Mouse (Mus musculus) midbrain, embryonic 13.5 days (tissue): ENCODE results near the gene Lama1. TPM values are rescaled to one million over a fixed set of nuclear protein-coding genes. Genes with fewer than 3 reads are reported as not detected.
"Not testable (repeated sequence)": the region's sequence is repeated elsewhere in the genome, so short reads cannot be mapped to it uniquely, and the experiment has no call there.

Experiments used
- ATAC-seq: fragments of 200-750 bp; cut with Nextera tagmentation; 2 replicates; pipeline ENCODE4 v1.8.0; 2017; ENCODE audit warnings: mild to moderate bottlenecking, moderate TSS enrichment, moderate library complexity
- H3K27ac ChIP-seq: fragments of 300-500 bp; sonication (generic); 2 replicates; pipeline ENCODE4 v1.5.1; 2015; ENCODE audit warnings: inconsistent platforms, mild to moderate bottlenecking, moderate library complexity
- H3K27me3 ChIP-seq: fragments of 300-500 bp; sonication (generic); 2 replicates; pipeline ENCODE4 v1.6.1; 2015; ENCODE audit warnings: mild to moderate bottlenecking, inconsistent platforms
- H3K36me3 ChIP-seq: fragments of 300-500 bp; sonication (generic); 2 replicates; pipeline ENCODE4 v1.6.1; 2015; ENCODE audit warnings: mild to moderate bottlenecking, inconsistent platforms
- H3K4me1 ChIP-seq: fragments of 300-500 bp; sonication (generic); replicated peaks from 2 replicates; pipeline ENCODE4 v1.6.1; 2015; ENCODE audit warnings: inconsistent platforms
- H3K4me2 ChIP-seq: fragments of 300-500 bp; sonication (generic); replicated peaks from 2 replicates; pipeline ENCODE4 v1.6.1; 2015; ENCODE audit warnings: moderate library complexity, mild to moderate bottlenecking, inconsistent platforms
- H3K4me3 ChIP-seq: fragments of 300-500 bp; sonication (generic); replicated peaks from 2 replicates; pipeline ENCODE4 v1.5.1; 2015; ENCODE audit warnings: mild to moderate bottlenecking, inconsistent platforms
- H3K9ac ChIP-seq: fragments of 300-500 bp; sonication (generic); replicated peaks from 2 replicates; pipeline ENCODE4 v1.6.1; 2015; ENCODE audit warnings: mild to moderate bottlenecking, inconsistent platforms
- H3K9me3 ChIP-seq: fragments of 300-500 bp; sonication (generic); 2 replicates; pipeline ENCODE4 v1.6.1; 2016; ENCODE audit warnings: mild to moderate bottlenecking, inconsistent platforms
- WGBS: fragments of 180-500 bp; shearing (Covaris S2); methylation state at CpG from one replicate; pipeline ENCODE4 v1.1.7; 2015; 5-methylcytosine and 5-hydroxymethylcytosine counted together
- polyA plus RNA-seq: library from polyadenylated mRNA; unstranded; fragments of >200 nt; fragmentation: Nextera tagmentation; extraction: Ambion mirVana; gene quantifications from 2 replicates; pipeline ENCODE4 v1.2.1, GENCODE M21; 2015

Lama1 gene
- polyA plus RNA-seq, 1 experiment from 2014 or later = 10.3 TPM

DNA sequence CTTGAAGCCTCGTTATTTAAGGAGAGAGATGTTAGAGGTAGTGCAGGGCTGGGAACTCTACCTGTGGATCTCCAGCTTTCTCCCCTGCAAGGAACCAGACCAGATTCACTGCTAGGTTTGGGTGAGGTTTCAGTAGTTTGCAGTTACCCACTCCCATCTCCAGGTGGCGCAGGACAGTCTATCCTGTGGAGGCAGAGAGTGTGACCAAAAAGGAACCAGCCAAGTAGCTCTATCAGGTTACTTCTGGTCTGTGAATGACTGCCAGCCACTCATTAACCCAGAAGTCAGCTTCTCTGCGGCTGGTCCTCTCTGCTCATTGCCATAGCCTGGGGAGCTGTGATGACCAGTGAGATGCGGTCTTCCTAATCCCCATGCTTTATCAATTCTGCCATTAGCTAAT is 82.8 kb downstream of the Lama1 start:
- Histone ChIP-seq H3K4me1 (no peaks in the 10 kb centered on the region), H3K27ac (no peak overlapping the region), H3K9ac (no peak overlapping the region), H3K4me2 (no peak overlapping the region), H3K9me3 (no peaks in the 10 kb centered on the region), H3K27me3 (no peaks in the 10 kb centered on the region), H3K36me3 (peaks cover 30% of the 10 kb centered on the region), H3K4me3 (no peak overlapping the region)
- WGBS = 60% methylated on average over 4 of the region's 4 CpGs
- ATAC-seq = no peak

DNA sequence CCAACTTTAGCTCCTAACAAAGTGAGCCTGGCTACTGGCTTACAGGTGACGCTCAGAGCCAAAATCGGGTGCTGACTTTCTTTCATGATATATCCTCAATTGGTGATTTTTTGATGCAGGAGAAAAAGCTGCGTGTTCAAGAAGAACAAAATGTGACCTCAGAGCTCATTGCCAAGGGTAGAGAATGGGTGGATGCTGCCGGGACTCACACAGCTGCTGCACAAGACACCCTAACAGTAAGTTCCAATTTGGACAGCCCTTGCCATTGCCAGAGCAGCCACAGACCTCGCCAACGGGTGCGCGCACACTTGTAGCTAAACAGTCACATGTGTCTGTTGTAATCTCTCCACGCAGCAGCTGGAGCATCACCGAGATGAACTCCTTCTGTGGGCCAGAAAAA is 94.0 kb downstream of the Lama1 start:
- H3K27ac ChIP-seq = no peak overlapping the region
- 96% methylated on average over 10 of the region's 10 CpGs for WGBS
- H3K27me3 ChIP-seq = no peaks in the 10 kb centered on the region
- peaks cover 53% of the 10 kb centered on the region for H3K36me3 ChIP-seq
- no peaks in the 10 kb centered on the region for H3K4me1 ChIP-seq
- H3K4me2 ChIP-seq = no peak overlapping the region
- H3K9ac ChIP-seq = no peak overlapping the region
- H3K9me3 ChIP-seq = no peaks in the 10 kb centered on the region
- no peak overlapping the region for H3K4me3 ChIP-seq
- ATAC-seq = no peak

DNA sequence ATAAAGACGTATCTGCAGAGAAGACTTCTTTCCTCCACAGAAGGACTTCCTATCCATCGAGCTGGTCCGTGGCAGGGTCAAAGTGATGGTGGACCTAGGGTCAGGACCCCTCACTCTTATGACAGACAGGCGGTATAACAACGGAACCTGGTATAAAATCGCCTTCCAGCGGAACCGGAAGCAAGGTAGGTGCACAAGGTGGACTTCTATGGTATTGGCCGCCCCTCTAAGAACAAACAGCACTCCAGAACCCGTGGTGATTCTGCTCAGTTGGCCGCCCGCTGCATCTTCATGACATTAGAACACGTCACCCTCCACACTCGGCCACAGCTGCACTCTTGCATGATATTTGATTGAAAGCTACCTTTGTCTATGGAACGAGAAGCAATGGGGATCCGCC is 112.1 kb downstream of the Lama1 start:
- Histone ChIP-seq H3K4me1 (no peaks in the 10 kb centered on the region), H3K9me3 (no peaks in the 10 kb centered on the region), H3K36me3 (peaks cover 58% of the 10 kb centered on the region), H3K27me3 (no peaks in the 10 kb centered on the region), H3K4me2 (no peak overlapping the region), H3K27ac (no peak overlapping the region), H3K4me3 (no peak overlapping the region), H3K9ac (no peak overlapping the region)
- ATAC-seq = no peak
- WGBS = 93% methylated on average over 16 of the region's 16 CpGs

DNA sequence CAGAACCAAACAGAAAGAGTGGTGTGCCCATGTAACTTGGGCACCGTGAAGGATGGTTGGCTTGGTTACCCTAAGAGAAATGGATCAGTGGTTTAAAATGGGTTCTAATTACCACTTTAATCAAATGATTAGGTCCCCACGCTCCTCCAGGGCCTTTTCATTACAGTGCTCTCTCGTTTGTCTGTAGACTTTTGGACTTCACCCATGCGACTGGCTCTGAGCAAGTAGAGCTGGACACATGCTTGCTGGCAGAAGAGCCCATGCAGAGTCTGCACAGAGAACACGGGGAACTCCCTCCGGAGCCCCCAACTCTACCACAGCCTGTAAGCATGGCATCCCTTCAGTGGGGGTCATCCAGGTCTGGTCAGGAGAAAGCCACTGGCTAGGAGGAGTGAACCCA is 116.6 kb downstream of the Lama1 start:
- Histone ChIP-seq H3K36me3 (peaks cover 75% of the 10 kb centered on the region), H3K4me3 (no peak overlapping the region), H3K4me1 (no peaks in the 10 kb centered on the region), H3K4me2 (no peak overlapping the region), H3K9me3 (no peaks in the 10 kb centered on the region), H3K27ac (no peak overlapping the region), H3K27me3 (no peaks in the 10 kb centered on the region), H3K9ac (no peak overlapping the region)
- WGBS = 96% methylated on average over 6 of the region's 6 CpGs
- ATAC-seq = no peak

DNA sequence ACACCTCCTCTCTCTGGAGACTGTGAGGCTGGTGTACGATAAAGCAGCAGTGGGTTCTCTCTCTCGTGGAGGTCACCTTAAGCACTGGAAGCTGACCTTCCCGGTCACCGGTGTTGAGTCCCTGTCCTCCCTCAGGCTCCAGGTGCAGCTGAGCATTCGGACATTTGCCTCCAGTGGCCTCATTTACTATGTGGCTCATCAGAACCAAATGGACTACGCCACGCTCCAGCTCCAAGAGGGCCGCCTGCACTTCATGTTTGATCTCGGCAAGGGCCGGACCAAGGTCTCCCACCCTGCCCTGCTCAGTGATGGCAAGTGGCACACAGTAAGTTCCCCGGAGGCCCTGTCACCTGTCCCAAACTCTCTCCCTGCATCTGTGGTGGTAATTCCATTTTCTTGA is 118.7 kb downstream of the Lama1 start:
- no peak overlapping the region for H3K4me2 ChIP-seq
- ATAC-seq = no peak
- no peaks in the 10 kb centered on the region for H3K9me3 ChIP-seq
- H3K9ac ChIP-seq = no peak overlapping the region
- H3K4me1 ChIP-seq = peaks cover 5% of the 10 kb centered on the region; the same call in 1 of the 2 replicates
- H3K36me3 ChIP-seq = peaks cover 64% of the 10 kb centered on the region
- H3K27ac ChIP-seq = no peak overlapping the region
- no peaks in the 10 kb centered on the region for H3K27me3 ChIP-seq
- H3K4me3 ChIP-seq = no peak overlapping the region
- WGBS = 94% methylated on average over 11 of the region's 11 CpGs

DNA sequence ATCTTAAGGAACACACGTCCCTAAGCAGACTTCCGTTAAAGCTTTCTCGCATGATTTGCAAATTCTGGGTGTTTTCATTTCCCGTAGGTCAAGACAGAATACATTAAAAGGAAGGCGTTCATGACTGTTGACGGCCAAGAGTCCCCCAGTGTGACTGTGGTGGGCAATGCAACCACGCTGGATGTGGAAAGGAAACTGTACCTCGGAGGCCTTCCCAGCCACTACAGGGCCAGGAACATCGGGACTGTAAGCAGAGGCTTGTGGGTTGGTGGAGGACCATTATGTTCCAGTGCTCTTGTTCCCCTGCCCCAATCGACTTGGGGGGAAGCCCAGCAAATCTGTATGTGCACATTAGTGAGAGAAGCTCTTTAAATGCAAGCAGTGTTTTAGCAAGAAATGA is 119.9 kb downstream of the Lama1 start:
- H3K9ac ChIP-seq = no peak overlapping the region
- H3K4me1 ChIP-seq = peaks cover 5% of the 10 kb centered on the region; the same call in 1 of the 2 replicates
- 95% methylated on average over 10 of the region's 10 CpGs for WGBS
- no peak overlapping the region for H3K4me2 ChIP-seq
- H3K27ac ChIP-seq = no peak overlapping the region
- no peaks in the 10 kb centered on the region for H3K9me3 ChIP-seq
- no peak overlapping the region for H3K4me3 ChIP-seq
- H3K36me3 ChIP-seq = peaks cover 60% of the 10 kb centered on the region
- H3K27me3 ChIP-seq = no peaks in the 10 kb centered on the region
- ATAC-seq = no peak

DNA sequence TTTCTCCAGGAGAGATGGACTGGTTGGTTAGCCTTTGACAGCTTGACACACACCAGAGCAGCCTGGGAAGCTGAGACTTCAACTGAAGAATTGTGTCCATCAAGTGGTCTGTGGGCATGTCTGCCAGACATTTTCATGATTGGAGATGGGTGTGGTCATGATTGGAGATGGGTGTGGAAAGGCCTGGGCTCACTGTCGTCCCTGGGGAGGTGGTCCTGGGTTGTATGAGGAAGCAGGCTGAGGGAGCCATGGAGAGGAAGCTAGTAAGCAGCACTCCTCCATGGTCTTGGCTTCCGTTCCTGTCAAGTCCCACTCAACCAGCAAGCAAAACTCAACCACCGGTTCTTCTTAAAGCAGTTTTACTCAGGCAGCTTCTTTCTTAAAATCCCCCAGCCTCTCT is 130.4 kb downstream of the Lama1 start:
- Histone ChIP-seq H3K9ac (no peak overlapping the region), H3K4me1 (no peaks in the 10 kb centered on the region), H3K9me3 (0 out of 2 replicates have a peak, but pooled peaks cover 6% of the 10 kb centered on the region), H3K36me3 (peaks cover 3% of the 10 kb centered on the region), H3K27me3 (no peaks in the 10 kb centered on the region), H3K27ac (no peak overlapping the region), H3K4me2 (no peak overlapping the region), H3K4me3 (no peak overlapping the region)
- ATAC-seq = no peak
- WGBS = 91% methylated on average over 3 of the region's 3 CpGs

DNA sequence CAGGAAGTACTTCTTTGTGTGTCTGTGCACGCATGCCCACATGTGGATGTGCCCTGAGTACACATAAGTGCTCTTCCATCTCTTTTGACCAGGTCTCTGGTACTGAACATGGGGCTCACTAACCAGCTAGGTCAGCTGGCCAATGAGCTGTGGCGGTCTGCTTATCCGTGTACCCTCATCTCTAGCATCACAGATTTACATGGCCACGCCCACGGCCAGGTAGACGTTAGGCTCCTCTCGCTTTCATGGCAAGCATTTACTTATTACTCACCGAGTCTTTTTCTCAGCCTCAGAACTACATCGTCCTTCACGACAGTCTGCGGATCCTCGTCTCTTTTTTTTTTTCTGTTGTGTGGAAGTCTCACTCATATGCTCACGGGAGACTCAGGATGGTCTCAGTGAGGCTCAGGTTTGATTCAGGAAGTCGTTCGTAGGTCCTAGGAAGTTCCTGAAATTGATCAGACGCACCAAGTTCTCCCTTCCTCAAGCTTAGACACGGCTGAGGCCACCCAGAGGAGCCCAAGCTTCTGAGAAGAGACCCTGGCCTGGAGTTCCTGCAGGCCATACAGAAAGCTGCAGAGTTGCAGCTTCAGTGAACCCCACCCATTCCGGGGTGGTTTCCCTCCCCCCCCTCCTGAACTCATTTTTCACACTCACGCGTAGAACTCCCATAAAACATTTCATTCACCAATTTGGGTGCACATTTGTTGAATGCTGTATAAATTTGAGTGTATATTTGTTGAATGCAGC is 139.3 kb downstream of the Lama1 start:
- Histone ChIP-seq H3K9me3 (0 out of 2 replicates have a peak, but pooled peaks cover 2% of the 10 kb centered on the region), H3K36me3 (no peaks in the 10 kb centered on the region), H3K9ac (no peak overlapping the region), H3K4me2 (no peak overlapping the region), H3K4me3 (no peak overlapping the region), H3K27me3 (no peaks in the 10 kb centered on the region), H3K27ac (no peak overlapping the region), H3K4me1 (no peaks in the 10 kb centered on the region)
- 95% methylated on average over 20 of the region's 20 CpGs for WGBS
- ATAC-seq = no peak

DNA sequence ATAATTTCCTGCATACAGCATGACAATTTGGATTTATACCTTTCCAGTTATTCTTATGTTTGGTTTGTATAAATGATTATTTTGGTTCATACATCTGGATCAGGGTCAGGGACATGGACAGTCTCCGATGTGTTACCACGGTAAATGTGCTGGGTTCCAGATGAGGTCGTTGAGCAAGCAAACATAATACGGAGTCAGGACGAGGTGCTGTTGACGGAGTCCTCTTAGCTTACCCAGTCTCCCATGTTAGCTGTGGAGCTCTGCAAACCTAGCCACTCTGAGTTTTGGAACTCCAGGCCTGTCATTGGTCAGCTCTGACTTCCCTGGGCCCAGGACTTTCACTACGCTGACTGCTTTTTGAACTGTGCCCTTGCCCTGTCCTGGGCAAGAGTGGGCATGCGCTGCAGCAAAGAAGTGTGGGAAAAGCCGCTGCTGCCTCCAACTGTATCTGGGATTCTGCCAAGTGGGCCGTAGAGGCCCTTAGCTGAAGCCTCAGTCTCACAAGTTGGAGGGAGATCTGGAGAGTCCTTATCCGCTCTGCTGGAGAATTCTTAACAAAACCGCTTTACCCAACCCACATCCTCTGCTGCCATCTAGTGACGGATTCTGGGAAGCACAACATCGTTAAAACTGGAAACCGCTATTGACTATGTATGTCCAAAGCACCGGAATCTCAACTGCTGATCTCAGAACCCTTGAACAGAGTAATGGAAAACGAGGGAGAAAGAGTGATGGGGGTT is 140.5 kb downstream of the Lama1 start:
- peak; percentile 77 for ATAC-seq
- Histone ChIP-seq H3K4me1 (no peaks in the 10 kb centered on the region), H3K27me3 (no peaks in the 10 kb centered on the region), H3K4me3 (no peak overlapping the region), H3K9me3 (0 out of 2 replicates have a peak, but pooled peaks cover 2% of the 10 kb centered on the region), H3K36me3 (no peaks in the 10 kb centered on the region), H3K9ac (no peak overlapping the region), H3K4me2 (no peak overlapping the region), H3K27ac (no peak overlapping the region)
- WGBS = 59% methylated on average over 17 of the region's 17 CpGs

DNA sequence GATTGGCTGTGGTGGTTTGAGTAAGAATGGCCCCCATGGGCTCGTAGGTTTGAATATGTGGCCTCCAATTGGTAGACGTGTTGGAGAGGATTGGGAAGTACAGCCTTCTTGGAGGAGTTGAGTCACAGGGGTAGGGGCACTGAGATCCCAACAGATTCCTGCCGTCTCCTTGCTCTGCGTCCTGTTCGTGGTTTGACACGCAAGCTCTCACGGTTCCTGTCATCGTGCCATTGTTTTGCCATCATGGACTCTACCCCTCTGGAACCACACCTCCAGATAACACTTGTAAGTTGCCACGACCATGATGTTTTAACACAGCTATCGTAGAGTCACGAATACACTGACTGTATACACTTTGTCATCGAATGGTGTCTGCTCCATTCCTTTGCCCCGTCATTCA is 141.9 kb downstream of the Lama1 start:
- ATAC-seq = no peak
- H3K9ac ChIP-seq = no peak overlapping the region
- no peaks in the 10 kb centered on the region for H3K4me1 ChIP-seq
- H3K27me3 ChIP-seq = no peaks in the 10 kb centered on the region
- H3K9me3 ChIP-seq = 0 out of 2 replicates have a peak, but pooled peaks cover 2% of the 10 kb centered on the region
- 90% methylated on average over 13 of the region's 13 CpGs for WGBS
- H3K36me3 ChIP-seq = no peaks in the 10 kb centered on the region
- no peak overlapping the region for H3K27ac ChIP-seq
- H3K4me3 ChIP-seq = no peak overlapping the region
- no peak overlapping the region for H3K4me2 ChIP-seq

DNA sequence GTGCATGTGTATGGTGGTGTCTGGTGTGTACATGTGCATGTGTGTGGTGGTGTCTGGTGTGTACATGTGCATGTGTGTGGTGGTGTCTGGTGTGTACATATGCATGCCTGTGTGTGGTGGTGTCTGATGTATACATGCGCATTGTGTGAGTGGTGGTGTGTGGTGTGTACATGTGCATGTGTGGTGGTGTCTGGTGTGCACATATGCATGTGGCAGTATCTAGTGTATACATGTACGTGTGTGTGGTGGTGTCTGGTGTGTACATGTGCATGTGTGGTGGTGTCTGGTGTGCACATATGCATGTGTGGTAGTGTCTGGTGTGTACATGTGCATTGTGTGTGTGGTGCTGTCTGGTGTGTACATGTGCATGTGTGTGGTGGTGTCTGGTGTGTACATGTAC is 144.4 kb downstream of the Lama1 start:
- H3K4me2 ChIP-seq, H3K4me1 ChIP-seq, H3K36me3 ChIP-seq, H3K27ac ChIP-seq, H3K9me3 ChIP-seq, H3K9ac ChIP-seq, H3K27me3 ChIP-seq, H3K4me3 ChIP-seq, ATAC-seq: not testable (repeated sequence)
- 93% methylated on average over 2 of the region's 2 CpGs for WGBS

DNA sequence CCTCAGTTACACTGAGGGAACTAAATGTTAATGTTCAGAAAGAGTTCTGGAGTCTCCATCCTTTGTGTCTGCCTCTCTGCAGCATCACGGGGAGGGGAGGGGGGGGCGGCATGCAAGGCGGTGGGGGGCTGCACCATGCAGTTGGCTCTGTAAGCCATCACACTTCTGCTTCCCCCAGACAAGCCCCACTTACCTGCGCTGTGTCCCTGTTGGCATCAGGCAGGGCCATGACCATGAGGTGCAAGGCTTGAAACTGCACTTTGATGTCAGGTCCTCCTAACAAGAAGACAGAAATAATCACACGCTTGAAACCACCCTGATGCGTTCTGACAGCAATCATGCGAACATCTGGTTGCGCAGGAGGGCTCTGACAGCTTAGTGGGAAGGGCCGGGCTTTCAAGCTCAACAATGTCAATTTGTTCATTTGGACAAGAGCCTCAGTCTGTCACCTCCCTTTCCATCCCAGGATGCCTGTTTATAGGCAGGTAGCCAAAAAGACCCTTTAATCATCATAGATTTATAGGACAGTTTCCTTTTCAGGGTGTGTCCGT is 164.1 kb downstream of the Lama1 start:
- H3K4me1 ChIP-seq = no peaks in the 10 kb centered on the region
- H3K4me2 ChIP-seq = no peak overlapping the region
- no peaks in the 10 kb centered on the region for H3K9me3 ChIP-seq
- H3K9ac ChIP-seq = no peak overlapping the region
- ATAC-seq = peak; percentile 69
- no peak overlapping the region for H3K4me3 ChIP-seq
- no peaks in the 10 kb centered on the region; the same call in 1 of the 2 replicates for H3K36me3 ChIP-seq
- WGBS = 81% methylated on average over 10 of the region's 10 CpGs
- H3K27ac ChIP-seq = no peak overlapping the region
- no peaks in the 10 kb centered on the region for H3K27me3 ChIP-seq
